Mouse (Mus musculus): ENCODE measurements at regions not wholly inside any gene's neighbourhood (a gene's known extent, or its start where the extent isn't known, plus 50 kb on each side); places are given as distances from the start of the nearest gene placed in this dataset.
A peak's percentile ranks its signal among the peaks of the same experiment; 100 is the strongest.

- H3K4me3 ChIP-seq (ENCODE audit: low read length) = no peak overlapping the region
- no peaks in the 10 kb centered on the region for H3K9me3 ChIP-seq (ENCODE audit: low read length)
- TF ChIP-seq CTCF (IDR thresholded peaks at IDR 0.05; ENCODE audit: low read depth) = no peak
- no peaks in the 10 kb centered on the region for H3K36me3 ChIP-seq (ENCODE audit: insufficient read depth, low read length)
- no peak overlapping the region for H3K4me2 ChIP-seq (ENCODE audit: low read depth, low read length)
- DNase-seq (ENCODE audit: low spot score) = no peak
- no peak overlapping the region for H3K9ac ChIP-seq (replicated peaks; ENCODE audit: low read length)
- no peaks in the 10 kb centered on the region for H3K4me1 ChIP-seq (ENCODE audit: insufficient read depth, low read length)
- no peak for ATAC-seq
- no peaks in the 10 kb centered on the region for H3K27me3 ChIP-seq (ENCODE audit: insufficient read depth, low read length)
- no peak overlapping the region for H3K27ac ChIP-seq
Measured at GRCm38 (mm10) chr2:107713706-107714105, 423.3 kb downstream of the Kcna4 start.

DNA sequence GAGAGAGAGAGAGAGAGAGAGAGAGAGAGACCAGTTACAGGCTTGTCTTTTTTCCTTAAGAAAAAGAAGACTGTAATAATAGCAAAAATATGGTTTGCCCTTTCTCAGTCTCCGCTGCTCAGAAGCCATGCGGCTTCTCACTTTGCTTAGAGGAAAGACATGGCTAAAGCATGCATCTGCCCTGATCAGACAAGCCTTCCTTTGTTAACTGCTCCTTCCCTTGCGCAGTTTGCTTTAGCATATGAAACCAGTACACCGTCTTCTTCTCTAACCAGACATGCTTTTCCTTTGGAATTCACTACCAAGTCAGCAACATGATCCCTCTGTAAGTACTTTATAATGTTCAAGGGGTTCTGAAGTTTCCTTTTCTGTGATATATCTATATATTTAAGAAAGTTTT lies 439.0 kb downstream of the Kcna4 start:
- no peak overlapping the region for H3K4me3 ChIP-seq (ENCODE audit: low read length)
- TF ChIP-seq CTCF (IDR thresholded peaks at IDR 0.05; ENCODE audit: low read depth) = no peak
- H3K27ac ChIP-seq = no peak overlapping the region
- WGBS = 60% methylated on average over 4 of the region's 4 CpGs
- H3K9me3 ChIP-seq (ENCODE audit: low read length) = no peaks in the 10 kb centered on the region
- no peak overlapping the region for H3K9ac ChIP-seq (replicated peaks; ENCODE audit: low read length)
- no peaks in the 10 kb centered on the region for H3K4me1 ChIP-seq (ENCODE audit: insufficient read depth, low read length)
- ATAC-seq (no peak), DNase-seq (ENCODE audit: low spot score) (peak; percentile 6)
- no peaks in the 10 kb centered on the region for H3K36me3 ChIP-seq (ENCODE audit: insufficient read depth, low read length)
- H3K27me3 ChIP-seq (ENCODE audit: insufficient read depth, low read length) = no peaks in the 10 kb centered on the region
- no peak overlapping the region for H3K4me2 ChIP-seq (ENCODE audit: low read depth, low read length)

- ATAC-seq (no peak), DNase-seq (ENCODE audit: low spot score) (peak; percentile 35)
- H3K27ac ChIP-seq = no peak overlapping the region
- no peak overlapping the region for H3K4me3 ChIP-seq (ENCODE audit: low read length)
- H3K9ac ChIP-seq (replicated peaks; ENCODE audit: low read length) = no peak overlapping the region
- TF ChIP-seq CTCF (IDR thresholded peaks at IDR 0.05; ENCODE audit: low read depth) = no peak
- no peaks in the 10 kb centered on the region for H3K4me1 ChIP-seq (ENCODE audit: insufficient read depth, low read length)
- H3K27me3 ChIP-seq (ENCODE audit: insufficient read depth, low read length) = no peaks in the 10 kb centered on the region
- no peaks in the 10 kb centered on the region for H3K36me3 ChIP-seq (ENCODE audit: insufficient read depth, low read length)
- 44% methylated on average over 3 of the region's 3 CpGs for WGBS
- no peak overlapping the region for H3K4me2 ChIP-seq (ENCODE audit: low read depth, low read length)
- H3K9me3 ChIP-seq (ENCODE audit: low read length) = no peaks in the 10 kb centered on the region
Measured at GRCm38 (mm10) chr2:107734291-107734690, 443.9 kb downstream of the Kcna4 start.

DNA sequence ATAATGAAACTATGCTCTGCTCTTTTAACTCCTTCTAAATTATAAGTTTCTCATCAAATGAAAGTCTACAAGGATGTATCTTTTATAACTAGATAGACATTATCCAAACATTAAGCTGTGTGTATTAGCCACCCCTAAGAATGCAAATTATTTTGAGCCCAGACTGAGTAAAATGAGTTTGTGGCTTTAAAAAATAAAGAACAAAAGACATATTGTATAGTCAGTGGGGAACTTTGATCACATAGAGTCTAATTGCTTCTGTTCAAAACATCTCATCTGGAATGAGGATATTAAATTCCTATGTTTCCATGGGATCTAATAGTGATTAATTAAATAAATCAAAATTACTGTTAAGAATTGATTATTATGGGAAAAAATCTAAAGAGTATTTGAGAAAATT lies 444.3 kb downstream of the Kcna4 start:
- no peak for ATAC-seq
- Histone ChIP-seq H3K9me3 (ENCODE audit: low read length) (no peaks in the 10 kb centered on the region), H3K27ac (no peak overlapping the region), H3K4me1 (ENCODE audit: insufficient read depth, low read length) (no peaks in the 10 kb centered on the region), H3K9ac (replicated peaks; ENCODE audit: low read length) (no peak overlapping the region), H3K4me3 (ENCODE audit: low read length) (no peak overlapping the region), H3K27me3 (ENCODE audit: insufficient read depth, low read length) (no peaks in the 10 kb centered on the region), H3K36me3 (ENCODE audit: insufficient read depth, low read length) (no peaks in the 10 kb centered on the region), H3K4me2 (ENCODE audit: low read depth, low read length) (no peak overlapping the region)
- DNase-seq (ENCODE audit: low spot score) = no peak
- TF ChIP-seq CTCF (IDR thresholded peaks at IDR 0.05; ENCODE audit: low read depth) = no peak

Measured in hindbrain, postnatal 0 days (tissue).